Mouse (Mus musculus): ENCODE data around the gene Cisd1. TPM values are rescaled to one million over a fixed set of nuclear protein-coding genes. Genes with fewer than 3 reads are reported as not detected.

The Cisd1 gene
- total RNA-seq, 2 experiments from 2014 or later = 120 to 139 TPM

DNA sequence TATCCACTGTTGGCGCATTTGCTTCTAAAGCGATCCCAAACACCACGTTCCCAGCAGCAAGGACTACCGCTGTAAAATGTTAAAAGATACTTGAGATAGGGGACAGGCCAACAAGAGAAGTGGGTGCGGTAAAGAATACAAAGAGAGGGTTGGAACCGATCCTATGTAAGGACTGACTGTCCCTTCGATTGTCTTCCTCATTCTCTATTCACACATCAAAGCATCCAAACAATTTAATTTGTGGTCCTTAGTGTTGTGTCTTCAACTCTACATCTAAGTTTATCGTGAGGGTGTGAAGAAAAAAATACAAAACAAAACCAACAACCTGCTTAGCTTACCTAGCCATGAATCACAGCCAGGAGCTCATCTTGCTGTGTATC lies 60.6 kb downstream of the Cisd1 start:
- intact Hi-C loops (cut with DNase I) = no loop called here
- DNase-seq (ENCODE audit: low spot score in 2 of 2) = no peak

Other genes with a start within 250 kb of the Cisd1 start
- gene Bicc1, start 185.3 kb downstream of the Cisd1 start, total RNA-seq (2021) = 1 to 10 TPM; 4.2 to 5.6 TPM
- gene Tfam, start 106.7 kb downstream of the Cisd1 start, total RNA-seq (2021) = 10 to 100 TPM; 31.4 to 32.9 TPM
- 10 to 100 TPM; 49.9 to 51.8 TPM for gene Ube2d1, start 59.7 kb downstream of the Cisd1 start, total RNA-seq (2021)
- 10 to 100 TPM; 29.7 to 30.3 TPM for gene Ipmk, start 2.8 kb upstream of the Cisd1 start, total RNA-seq (2021)